ENCODE assay signal across 26 mouse cellular contexts in genomic region chr1:137955993-137956392, GRCm38 (mm10).
A peak's percentile ranks its signal among the peaks of the same experiment; 100 is the strongest.
DNase-seq lines count a peak whose midpoint lies in the region; ATAC-seq and TF ChIP-seq lines count a peak whose summit lies in the region.
"Had no signal": no experiment of that assay in that cellular context is flagged by ENCODE, and none has a peak within 500 bp of the region (broad histone marks: within the 10 kb centered on the region; RNA-seq: fewer than 3 reads in every experiment).

No protein-coding gene starts in this region.

- DNase-seq in hindbrain, embryonic 14.5 days (ENCODE audit: low spot score): no peak
- peak; percentile 40 for DNase-seq in limb, embryonic 14.5 days (ENCODE audit: low spot score)
- no peak for DNase-seq in spleen, postnatal 4 days (ENCODE audit: low spot score in 2 of 2)
- DNase-seq in layer of hippocampus, postnatal 10 days (ENCODE audit: low spot score in 2 of 2): no peak
- DNase-seq: adrenal gland, adult 2 months; adrenal gland, postnatal 14 days; cerebellum, adult 11 months; cerebellum, adult 2 months; cerebellum, adult 9-11 months; cerebellum, postnatal 36 days; embryo, embryonic 11 days; gastrocnemius, adult 2 months; gastrocnemius, postnatal 14 days; heart, adult 11 months had no signal

- H3K4me3 ChIP-seq in hindbrain, embryonic 15.5 days: no peak overlapping the region
- H3K4me3 ChIP-seq in hindbrain, embryonic 14.5 days (replicated peaks; ENCODE audit: low read length): no peak overlapping the region
- no peak overlapping the region for H3K4me3 ChIP-seq in embryonic facial prominence, embryonic 12.5 days
- H3K4me3 ChIP-seq in embryonic facial prominence, embryonic 13.5 days: no peak overlapping the region
- no peak overlapping the region for H3K4me3 ChIP-seq in limb, embryonic 14.5 days (replicated peaks; ENCODE audit: low read length)
- H3K4me3 ChIP-seq: erythroblast, embryonic 14.5 days; forebrain, embryonic 12.5 days; forebrain, embryonic 15.5 days; gastrocnemius, adult 2 months; hindbrain, embryonic 12.5 days had no signal

- no peak overlapping the region for H3K4me2 ChIP-seq in hindbrain, embryonic 15.5 days
- no peak overlapping the region for H3K4me2 ChIP-seq in hindbrain, embryonic 14.5 days (replicated peaks)
- no peak overlapping the region for H3K4me2 ChIP-seq in embryonic facial prominence, embryonic 12.5 days (replicated peaks)
- H3K4me2 ChIP-seq in embryonic facial prominence, embryonic 13.5 days: no peak overlapping the region
- H3K4me2 ChIP-seq in limb, embryonic 14.5 days (replicated peaks; ENCODE audit: low read depth, low read length, severe bottlenecking): no peak overlapping the region
- H3K4me2 ChIP-seq: forebrain, embryonic 12.5 days; forebrain, embryonic 15.5 days; heart, embryonic 11.5 days; hindbrain, embryonic 12.5 days had no signal

- no peaks in the 10 kb centered on the region for H3K4me1 ChIP-seq in hindbrain, embryonic 15.5 days (replicated peaks)
- H3K4me1 ChIP-seq in hindbrain, embryonic 14.5 days (replicated peaks; ENCODE audit: control insufficient read depth, insufficient read depth, low read length): peaks cover 5% of the 10 kb centered on the region; the same call in 1 of the 2 replicates
- H3K4me1 ChIP-seq in embryonic facial prominence, embryonic 12.5 days: peaks cover 11% of the 10 kb centered on the region
- peaks cover 31% of the 10 kb centered on the region for H3K4me1 ChIP-seq in embryonic facial prominence, embryonic 13.5 days
- H3K4me1 ChIP-seq in limb, embryonic 14.5 days (ENCODE audit: control insufficient read depth, insufficient read depth, low read length): peaks cover 13% of the 10 kb centered on the region

- H3K36me3 ChIP-seq in hindbrain, embryonic 15.5 days: no peaks in the 10 kb centered on the region
- H3K36me3 ChIP-seq in hindbrain, embryonic 14.5 days (replicated peaks; ENCODE audit: control insufficient read depth, insufficient read depth): peaks cover 8% of the 10 kb centered on the region; the same call in 1 of the 2 replicates
- 0 out of 2 replicates have a peak, but pooled peaks cover 7% of the 10 kb centered on the region for H3K36me3 ChIP-seq in embryonic facial prominence, embryonic 12.5 days
- H3K36me3 ChIP-seq in embryonic facial prominence, embryonic 13.5 days: peaks cover 11% of the 10 kb centered on the region
- H3K36me3 ChIP-seq in limb, embryonic 14.5 days (ENCODE audit: control insufficient read depth, insufficient read depth, low read length): peaks cover 10% of the 10 kb centered on the region; the same call in 1 of the 2 replicates
- H3K36me3 ChIP-seq: hindbrain, embryonic 12.5 days had no signal

- ATAC-seq in hindbrain, embryonic 15.5 days (ENCODE audit: low FRiP score, low read depth): no peak
- ATAC-seq in hindbrain, embryonic 14.5 days (ENCODE audit: low FRiP score): no peak
- no peak for ATAC-seq in embryonic facial prominence, embryonic 12.5 days (ENCODE audit: insufficient number of reproducible peaks, insufficient read depth, low FRiP score, low TSS enrichment)
- ATAC-seq in embryonic facial prominence, embryonic 13.5 days (ENCODE audit: insufficient number of reproducible peaks, insufficient read depth, low FRiP score, low TSS enrichment, low read depth): 0 out of 2 replicates have a peak, but pooled peaks have one; percentile 20
- peak; percentile 69 for ATAC-seq in limb, embryonic 14.5 days (ENCODE audit: low FRiP score, low read depth)
- ATAC-seq: CD4-positive, CD25-positive, alpha-beta regulatory T cell, adult 4 months; forebrain, embryonic 15.5 days; hindbrain, postnatal 0 days; inflammation-experienced regulatory T-cells, adult 6 months; intestine, embryonic 16.5 days had no signal

- 79% methylated on average over 3 of the region's 3 CpGs for WGBS in hindbrain, embryonic 15.5 days
- WGBS in hindbrain, embryonic 14.5 days: 87% methylated on average over 3 of the region's 3 CpGs
- WGBS in embryonic facial prominence, embryonic 12.5 days: 63% methylated on average over 3 of the region's 3 CpGs
- WGBS in embryonic facial prominence, embryonic 13.5 days: 37% methylated on average over 3 of the region's 3 CpGs
- WGBS in limb, embryonic 14.5 days: 39% methylated on average over 3 of the region's 3 CpGs

- H3K9ac ChIP-seq in hindbrain, embryonic 15.5 days: no peak overlapping the region
- no peak overlapping the region for H3K9ac ChIP-seq in hindbrain, embryonic 14.5 days
- no peak overlapping the region for H3K9ac ChIP-seq in embryonic facial prominence, embryonic 12.5 days
- H3K9ac ChIP-seq in embryonic facial prominence, embryonic 13.5 days: no peak overlapping the region
- no peak overlapping the region for H3K9ac ChIP-seq in limb, embryonic 14.5 days (ENCODE audit: low read depth, low read length, severe bottlenecking)
- H3K9ac ChIP-seq: forebrain, embryonic 12.5 days; forebrain, embryonic 15.5 days; hindbrain, embryonic 12.5 days had no signal

- 0 out of 2 replicates have a peak overlapping the region, but pooled peaks have one; percentile 11 for H3K27ac ChIP-seq in hindbrain, embryonic 15.5 days (replicated peaks)
- no peak overlapping the region for H3K27ac ChIP-seq in hindbrain, embryonic 14.5 days
- H3K27ac ChIP-seq in embryonic facial prominence, embryonic 12.5 days: 0 out of 2 replicates have a peak overlapping the region, but pooled peaks have one; percentile 0
- H3K27ac ChIP-seq in embryonic facial prominence, embryonic 13.5 days: peak overlapping the region; percentile 73
- H3K27ac ChIP-seq in limb, embryonic 14.5 days (replicated peaks; ENCODE audit: low read depth, low read length): 0 out of 2 replicates have a peak overlapping the region, but pooled peaks have one; percentile 35
- H3K27ac ChIP-seq: forebrain, embryonic 12.5 days; gastrocnemius, adult 2 months; hindbrain, embryonic 12.5 days; hindbrain, postnatal 0 days had no signal

- TF ChIP-seq POLR2A in limb, embryonic 14.5 days (IDR thresholded peaks at IDR 0.05; ENCODE audit: borderline replicate concordance, extremely low read depth, insufficient read depth, insufficient read length): no peak

- no peaks in the 10 kb centered on the region for H3K9me3 ChIP-seq in hindbrain, embryonic 15.5 days
- H3K9me3 ChIP-seq in hindbrain, embryonic 14.5 days (ENCODE audit: control insufficient read depth, low read length): no peaks in the 10 kb centered on the region
- no peaks in the 10 kb centered on the region for H3K9me3 ChIP-seq in embryonic facial prominence, embryonic 12.5 days
- H3K9me3 ChIP-seq in embryonic facial prominence, embryonic 13.5 days: no peaks in the 10 kb centered on the region
- H3K9me3 ChIP-seq in limb, embryonic 14.5 days (ENCODE audit: control insufficient read depth, low read length): no peaks in the 10 kb centered on the region
- H3K9me3 ChIP-seq: forebrain, embryonic 12.5 days; forebrain, embryonic 15.5 days; hindbrain, embryonic 12.5 days had no signal

- H3K27me3 ChIP-seq in hindbrain, embryonic 15.5 days: no peaks in the 10 kb centered on the region
- H3K27me3 ChIP-seq in hindbrain, embryonic 14.5 days (ENCODE audit: control insufficient read depth, insufficient read depth, low read length): no peaks in the 10 kb centered on the region
- no peaks in the 10 kb centered on the region for H3K27me3 ChIP-seq in embryonic facial prominence, embryonic 12.5 days
- H3K27me3 ChIP-seq in embryonic facial prominence, embryonic 13.5 days: no peaks in the 10 kb centered on the region
- no peaks in the 10 kb centered on the region for H3K27me3 ChIP-seq in limb, embryonic 14.5 days (ENCODE audit: control insufficient read depth, insufficient read depth, low read length)
- H3K27me3 ChIP-seq: forebrain, embryonic 12.5 days; forebrain, embryonic 15.5 days; hindbrain, embryonic 12.5 days had no signal

Comparison
In these comparisons a context has a peak if more than half of its experiments do, and no peak if none do; other contexts are left out.
1. ATAC-seq: peak in embryonic facial prominence, embryonic 13.5 days (single experiment) and limb, embryonic 14.5 days (single experiment); none in hindbrain, embryonic 15.5 days (single experiment), hindbrain, embryonic 14.5 days (single experiment) and embryonic facial prominence, embryonic 12.5 days (single experiment).